Mouse (Mus musculus) MN1 (cell line): Measurements from ENCODE around the gene Rhod.

Source experiments
- DNase-seq: peaks from one replicate; pipeline ENCODE4 v3.0.0-alpha.2; 2016; ENCODE audit warnings: low spot score

Gene Rhod

GRCm38 (mm10) chr19:4450666-4451065 lies 11.4 kb upstream of the Rhod start:
- DNase-seq = no peak

- no peak for DNase-seq
These were observed 10.0 kb upstream of the Rhod start for GRCm38 (mm10) chr19:4449230-4449629.

GRCm38 (mm10) chr19:4447445-4447844 lies 8.2 kb upstream of the Rhod start:
- no peak for DNase-seq

GRCm38 (mm10) chr19:4446661-4447420 lies 7.6 kb upstream of the Rhod start:
- no peak for DNase-seq

GRCm38 (mm10) chr19:4442408-4442807 lies 3.2 kb upstream of the Rhod start:
- peak; percentile 62 for DNase-seq

- DNase-seq = peak; percentile 30
These were observed 2.5 kb upstream of the Rhod start for GRCm38 (mm10) chr19:4441621-4442161.

- peak; percentile 47 for DNase-seq
These were observed 1.9 kb upstream of the Rhod start for GRCm38 (mm10) chr19:4441090-4441591.

- DNase-seq = peak; percentile 9
These were observed 990 bp upstream of the Rhod start for GRCm38 (mm10) chr19:4440222-4440621.

GRCm38 (mm10) chr19:4438791-4439160 lies 456 bp downstream of the Rhod start:
- no peak for DNase-seq

- no peak for DNase-seq
These were observed 1.3 kb downstream of the Rhod start for GRCm38 (mm10) chr19:4437886-4438285.

- no peak for DNase-seq
These were observed 3.0 kb downstream of the Rhod start for GRCm38 (mm10) chr19:4436254-4436653.

GRCm38 (mm10) chr19:4434999-4435398 lies 4.2 kb downstream of the Rhod start:
- DNase-seq = no peak

- DNase-seq = no peak
These were observed 5.5 kb downstream of the Rhod start for GRCm38 (mm10) chr19:4433756-4434155.

GRCm38 (mm10) chr19:4430091-4430620 lies 9.1 kb downstream of the Rhod start:
- DNase-seq = no peak

- no peak for DNase-seq
These were observed 13.4 kb downstream of the Rhod start for GRCm38 (mm10) chr19:4425610-4426366.

- no peak for DNase-seq
These were observed 16.2 kb downstream of the Rhod start for GRCm38 (mm10) chr19:4423021-4423420.

- no peak for DNase-seq
These were observed 16.7 kb downstream of the Rhod start for GRCm38 (mm10) chr19:4422581-4422980.

GRCm38 (mm10) chr19:4420153-4420910 lies 18.9 kb downstream of the Rhod start:
- DNase-seq = no peak

- DNase-seq = no peak
These were observed 19.5 kb downstream of the Rhod start for GRCm38 (mm10) chr19:4419711-4420110.

GRCm38 (mm10) chr19:4417713-4418112 lies 21.5 kb downstream of the Rhod start:
- DNase-seq = no peak

- peak; percentile 34 for DNase-seq
These were observed 22.0 kb downstream of the Rhod start for GRCm38 (mm10) chr19:4417183-4417582.

GRCm38 (mm10) chr19:4414631-4415030 lies 24.6 kb downstream of the Rhod start:
- no peak for DNase-seq
